Mouse (Mus musculus) heart, adult 2 months (tissue): ENCODE data around the gene D430041D05Rik. TPM values are rescaled to one million over a fixed set of nuclear protein-coding genes. Genes with fewer than 3 reads are reported as not detected.

Experiments
- DNase-seq, 2 experiments: peaks; one replicate each; pipeline ENCODE4 v3.0.0; 2021
- H3K27ac ChIP-seq: fragments of 200-600 bp; 2 replicates; pipeline ENCODE4 v1.8.1; 2022
- H3K27me3 ChIP-seq: fragments of 200-500 bp; 2 replicates; pipeline ENCODE4 v1.6.1; 2012; ENCODE audit warnings: mild to moderate bottlenecking, low read length, inconsistent platforms, mixed read lengths; ENCODE audit not compliant: control insufficient read depth, insufficient read depth
- H3K36me3 ChIP-seq: fragments of 200-500 bp; 2 replicates; pipeline ENCODE4 v1.6.1; 2012; ENCODE audit warnings: low read length, inconsistent platforms; ENCODE audit not compliant: control insufficient read depth, insufficient read depth
- H3K4me1 ChIP-seq: fragments of 200-500 bp; 2 replicates; pipeline ENCODE4 v1.6.1; 2011; ENCODE audit warnings: low read length; ENCODE audit not compliant: control insufficient read depth, insufficient read depth
- H3K4me3 ChIP-seq: fragments of 200-600 bp; 2 replicates; pipeline ENCODE4 v1.8.1; 2022
- H3K79me2 ChIP-seq: fragments of 200-500 bp; replicated peaks from 2 replicates; pipeline ENCODE4 v1.6.1; 2012; ENCODE audit warnings: mild to moderate bottlenecking, inconsistent platforms, low read length, moderate library complexity, mixed read lengths; ENCODE audit not compliant: control insufficient read depth, insufficient read depth
- H3K9ac ChIP-seq: fragments of 200-500 bp; 2 replicates; pipeline ENCODE4 v1.6.1; 2012; ENCODE audit warnings: low read depth, mild to moderate bottlenecking, control low read depth, inconsistent platforms, low read length, mixed read lengths
- CTCF ChIP-seq: fragments of 200-600 bp; IDR thresholded peaks from 2 replicates; pipeline ENCODE4 v1.8.1; 2022; ENCODE audit warnings: antibody characterized with exemption, mild to moderate bottlenecking, moderate library complexity
- EP300 ChIP-seq: fragments of 200-500 bp; IDR thresholded peaks from 2 replicates; pipeline ENCODE4 v1.6.1; 2011; ENCODE audit warnings: low read depth, low read length, control low read depth; ENCODE audit not compliant: insufficient read depth
- POLR2A ChIP-seq: fragments of 200-500 bp; IDR thresholded peaks from 2 replicates; pipeline ENCODE4 v1.6.1; 2011; ENCODE audit warnings: mild to moderate bottlenecking, low read depth, low read length, control low read depth; ENCODE audit not compliant: insufficient read depth
- WGBS: fragments of 180-500 bp; shearing (Covaris S2); methylation state at CpG from one replicate; pipeline ENCODE4 v1.1.7; 2018; 5-methylcytosine and 5-hydroxymethylcytosine counted together
- intact Hi-C: fragments of 180-260 bp; cut with DNase I; formaldehyde crosslinking; loops from one replicate; pipeline ENCODE4 v1.15.1; 2025
- polyA plus RNA-seq: library from polyadenylated mRNA; depleted of rRNA; stranded (reverse); fragments of >200 nt; gene quantifications from 2 replicates; pipeline ENCODE4 v1.2.3, GENCODE M21; 2012
- total RNA-seq, 2 experiments: library from RNA; stranded (reverse); gene quantifications; 2 replicates each; pipeline ENCODE4 v1.2.3; 2021

Gene D430041D05Rik
- total and polyA plus RNA-seq, 3 experiments = 0.02 to 0.08 (median 0.05) TPM

DNA sequence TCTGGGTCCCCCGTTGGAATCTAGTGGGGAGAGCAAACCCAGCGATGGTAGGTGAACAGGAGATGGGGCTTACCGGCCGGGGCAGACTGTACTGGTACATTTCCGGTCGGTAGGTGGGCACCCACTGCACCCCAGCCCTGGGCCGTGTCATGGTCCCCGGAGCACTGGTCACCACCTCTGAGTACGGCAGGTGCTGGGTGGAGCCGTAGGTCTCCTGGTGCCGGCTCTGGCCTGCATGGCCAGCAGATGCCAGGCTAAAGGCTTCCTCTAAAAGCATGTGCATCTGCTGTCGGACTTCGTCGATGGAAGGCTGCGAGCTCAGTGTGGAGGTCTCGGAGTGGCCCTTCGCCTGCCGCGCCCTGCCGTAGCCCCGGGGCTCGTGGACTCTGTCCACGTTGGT lies 243.0 kb downstream of the D430041D05Rik start:
- intact Hi-C loops = no loop called here
- 94% methylated on average over 23 of the region's 23 CpGs for WGBS
- H3K79me2 ChIP-seq = no peaks in the 10 kb centered on the region

DNA sequence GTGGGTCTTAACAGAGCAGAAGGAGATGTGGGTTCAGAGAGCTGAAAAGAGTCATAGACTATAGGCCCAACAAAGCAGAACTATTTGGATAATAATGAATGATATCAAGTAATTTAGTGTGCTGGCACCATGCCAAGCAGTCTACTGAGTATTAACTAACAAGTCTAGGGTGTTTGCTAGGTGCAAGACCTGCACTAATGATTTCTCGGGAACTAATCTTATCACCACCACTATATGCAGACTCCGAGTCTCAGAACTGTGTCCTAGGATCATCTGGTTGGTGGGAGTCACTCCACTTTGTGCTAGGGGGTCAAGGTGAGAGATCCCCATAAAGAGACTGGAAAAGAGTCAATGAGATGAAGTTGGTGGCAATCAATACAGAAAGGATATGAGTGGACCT lies 245.2 kb downstream of the D430041D05Rik start:
- intact Hi-C loops = no loop called here
- Histone ChIP-seq H3K79me2 (no peaks in the 10 kb centered on the region), H3K4me1 (no peaks in the 10 kb centered on the region), H3K4me3 (no peak overlapping the region), H3K27me3 (no peaks in the 10 kb centered on the region), H3K27ac (no peak overlapping the region), H3K36me3 (no peaks in the 10 kb centered on the region), H3K9ac (no peak overlapping the region)
- WGBS = 73% methylated on average over 2 of the region's 2 CpGs
- TF ChIP-seq CTCF = no peak
- no peak for TF ChIP-seq POLR2A
- TF ChIP-seq EP300 = no peak
- no peak for DNase-seq

More for the DNA sequence above, 243.0 kb downstream of the D430041D05Rik start:
- no peak for DNase-seq
- no peak overlapping the region for H3K4me3 ChIP-seq
- H3K9ac ChIP-seq = no peak overlapping the region
- no peaks in the 10 kb centered on the region for H3K36me3 ChIP-seq
- H3K27ac ChIP-seq = no peak overlapping the region
- no peak for TF ChIP-seq EP300
- no peak for TF ChIP-seq CTCF
- no peak for TF ChIP-seq POLR2A
- no peaks in the 10 kb centered on the region for H3K27me3 ChIP-seq
- no peaks in the 10 kb centered on the region for H3K4me1 ChIP-seq

DNA sequence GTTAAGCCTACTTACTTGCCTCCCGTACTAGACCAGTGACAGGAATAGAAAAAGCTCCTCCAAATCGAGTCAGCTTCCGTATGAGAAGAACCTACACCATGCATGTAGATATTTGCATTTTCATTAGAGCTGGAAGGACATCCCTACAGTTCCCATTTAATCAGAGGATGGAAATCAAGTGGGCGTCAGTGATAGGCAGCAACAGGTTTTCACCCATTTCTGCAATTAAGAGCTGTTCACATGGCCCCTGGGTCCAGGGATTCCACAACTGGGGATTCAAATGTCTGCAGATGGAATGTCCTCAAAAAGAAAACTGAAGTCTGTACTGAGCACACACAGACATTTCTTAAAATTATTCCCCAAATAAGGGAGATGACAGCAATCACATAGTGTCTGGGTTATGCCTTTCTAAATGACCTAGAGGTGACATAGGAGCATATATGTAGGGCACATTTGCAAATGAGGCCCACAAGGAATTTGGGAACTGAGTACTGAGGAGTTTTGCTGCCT lies 246.8 kb downstream of the D430041D05Rik start:
- Histone ChIP-seq H3K4me1 (no peaks in the 10 kb centered on the region), H3K36me3 (no peaks in the 10 kb centered on the region)
- WGBS = 83% methylated on average over 4 of the region's 4 CpGs

DNA sequence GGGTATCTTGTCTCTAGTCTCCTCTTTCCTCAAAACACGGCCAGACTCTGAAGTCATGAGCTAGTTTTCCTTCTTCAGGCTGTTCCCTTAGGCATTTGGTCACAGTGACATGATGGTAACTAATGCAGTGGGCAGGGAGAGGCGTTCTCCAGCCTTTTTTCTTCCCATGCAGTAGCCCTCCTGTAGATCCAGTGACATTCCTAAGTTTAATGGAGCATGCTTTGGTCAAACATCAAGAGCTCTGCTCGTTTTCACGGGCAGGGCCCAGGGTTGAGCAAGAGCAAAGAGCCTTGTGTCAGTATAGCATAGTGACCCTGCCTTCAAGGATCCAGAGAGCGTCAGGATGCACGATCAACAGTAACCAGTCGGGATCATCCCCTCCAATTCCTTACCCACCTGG lies 247.4 kb downstream of the D430041D05Rik start:
- intact Hi-C loops = no loop called here
- TF ChIP-seq POLR2A (no peak), CTCF (no peak), EP300 (no peak)
- Histone ChIP-seq H3K9ac (no peak overlapping the region), H3K79me2 (no peaks in the 10 kb centered on the region), H3K4me3 (no peak overlapping the region), H3K4me1 (no peaks in the 10 kb centered on the region), H3K27me3 (no peaks in the 10 kb centered on the region), H3K27ac (no peak overlapping the region), H3K36me3 (no peaks in the 10 kb centered on the region)
- WGBS = 78% methylated on average over 7 of the region's 7 CpGs
- no peak for DNase-seq

More for the DNA sequence above, 246.8 kb downstream of the D430041D05Rik start:
- intact Hi-C loops = no loop called here
- Histone ChIP-seq H3K27me3 (no peaks in the 10 kb centered on the region), H3K79me2 (no peaks in the 10 kb centered on the region), H3K9ac (no peak overlapping the region), H3K4me3 (no peak overlapping the region), H3K27ac (no peak overlapping the region)
- no peak for DNase-seq
- TF ChIP-seq CTCF (no peak), POLR2A (no peak), EP300 (no peak)

DNA sequence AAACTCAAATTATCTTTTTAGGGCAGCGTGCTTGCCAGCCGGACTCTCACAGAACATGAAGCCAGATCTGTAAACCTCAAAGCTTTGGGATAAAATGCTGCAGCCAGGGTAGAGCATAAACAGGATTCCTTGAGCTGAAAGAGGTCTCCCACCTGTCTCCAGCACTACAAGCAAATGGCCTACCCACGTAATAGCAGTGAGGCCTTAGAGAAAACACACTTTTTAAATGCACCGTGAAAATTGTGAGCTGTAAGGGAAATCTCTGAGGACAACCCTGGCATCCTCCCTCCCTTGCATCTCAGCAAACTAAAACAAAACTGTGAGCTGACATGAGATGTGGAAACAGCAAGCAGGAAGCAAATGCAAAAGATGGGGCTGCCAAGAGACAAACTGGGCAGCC lies 253.0 kb downstream of the D430041D05Rik start:
- WGBS = 81% methylated on average over 4 of the region's 4 CpGs
- no peak overlapping the region for H3K4me3 ChIP-seq
- no peaks in the 10 kb centered on the region for H3K79me2 ChIP-seq
- no peak overlapping the region for H3K27ac ChIP-seq
- H3K4me1 ChIP-seq = no peaks in the 10 kb centered on the region
- no peaks in the 10 kb centered on the region for H3K27me3 ChIP-seq
- no peak overlapping the region for H3K9ac ChIP-seq
- TF ChIP-seq POLR2A (no peak), EP300 (no peak), CTCF (no peak)
- DNase-seq = no peak
- intact Hi-C loops = no loop called here
- no peaks in the 10 kb centered on the region for H3K36me3 ChIP-seq

DNA sequence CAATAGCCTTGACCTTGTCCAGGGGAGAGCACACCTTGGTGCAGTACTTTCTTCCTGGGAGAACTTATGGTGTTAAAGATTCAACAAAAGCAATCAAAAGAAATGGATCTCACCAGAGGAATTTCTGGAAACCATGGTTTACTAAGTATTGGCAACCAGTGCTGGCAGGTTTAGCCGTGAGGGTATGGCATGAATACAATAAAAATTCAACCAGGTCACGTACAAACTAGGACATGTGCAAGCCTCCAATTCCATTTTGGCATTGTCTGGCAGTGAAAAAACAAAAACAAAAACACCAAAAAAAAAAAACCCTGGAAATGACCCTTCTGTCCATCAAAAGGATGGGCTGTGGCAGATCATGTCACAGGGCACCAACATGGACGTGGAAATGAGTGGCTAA lies 256.9 kb downstream of the D430041D05Rik start:
- H3K79me2 ChIP-seq = no peaks in the 10 kb centered on the region
- intact Hi-C loops = no loop called here
- WGBS = 80% methylated on average over 3 of the region's 3 CpGs

More for the DNA sequence above, 256.9 kb downstream of the D430041D05Rik start:
- TF ChIP-seq EP300 (no peak), POLR2A (no peak), CTCF (no peak)
- Histone ChIP-seq H3K9ac (no peak overlapping the region), H3K27ac (no peak overlapping the region), H3K4me3 (no peak overlapping the region), H3K36me3 (no peaks in the 10 kb centered on the region), H3K4me1 (no peaks in the 10 kb centered on the region), H3K27me3 (no peaks in the 10 kb centered on the region)
- DNase-seq = no peak
